Mouse (Mus musculus) heart, postnatal 4 days (tissue): ENCODE results near the gene Brk1. TPM values are rescaled to one million over a fixed set of nuclear protein-coding genes. Genes with fewer than 3 reads are reported as not detected.

Source experiments
- DNase-seq: peaks from one replicate; pipeline ENCODE4 v3.0.0; 2021
- total RNA-seq, 2 experiments: library from RNA; stranded (reverse); gene quantifications; 2 replicates each; pipeline ENCODE4 v1.2.3; 2021

Brk1 gene
- total RNA-seq, 2 experiments from 2014 or later, result 101 to 102 TPM

GRCm38 (mm10) chr6:113623941-113624751 is 19.6 kb downstream of the Brk1 start, which contains the start of gene Vhl:
Gene Vhl, plus strand, starts transcription at chr6:113623959.
- peak; percentile 90 for DNase-seq

GRCm38 (mm10) chr6:113624989-113625770 is 20.6 kb downstream of the Brk1 start:
- peak; percentile 19 for DNase-seq

DNA sequence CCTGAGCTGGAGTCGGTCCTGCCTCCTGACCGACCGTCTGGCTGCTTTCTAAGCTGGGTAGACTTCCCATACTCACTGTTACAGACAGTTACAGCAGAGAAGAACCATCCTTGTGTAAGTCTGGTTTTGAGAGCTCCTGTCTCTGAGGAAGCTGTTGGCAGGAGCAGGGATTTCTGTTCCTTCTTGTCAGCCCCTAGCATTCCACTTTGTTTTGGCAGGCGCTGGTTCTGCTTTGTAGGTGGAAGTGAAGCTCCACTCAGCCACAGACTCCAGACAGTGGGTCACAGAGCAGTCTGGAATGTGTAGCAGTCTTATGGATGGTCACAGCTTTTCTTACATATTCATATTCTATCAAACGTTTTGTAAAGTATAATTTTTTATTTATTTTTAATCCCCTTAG is 25.8 kb downstream of the Brk1 start:
- DNase-seq, result no peak

GRCm38 (mm10) chr6:113632863-113633262 is 28.3 kb downstream of the Brk1 start:
- DNase-seq, result no peak

DNA sequence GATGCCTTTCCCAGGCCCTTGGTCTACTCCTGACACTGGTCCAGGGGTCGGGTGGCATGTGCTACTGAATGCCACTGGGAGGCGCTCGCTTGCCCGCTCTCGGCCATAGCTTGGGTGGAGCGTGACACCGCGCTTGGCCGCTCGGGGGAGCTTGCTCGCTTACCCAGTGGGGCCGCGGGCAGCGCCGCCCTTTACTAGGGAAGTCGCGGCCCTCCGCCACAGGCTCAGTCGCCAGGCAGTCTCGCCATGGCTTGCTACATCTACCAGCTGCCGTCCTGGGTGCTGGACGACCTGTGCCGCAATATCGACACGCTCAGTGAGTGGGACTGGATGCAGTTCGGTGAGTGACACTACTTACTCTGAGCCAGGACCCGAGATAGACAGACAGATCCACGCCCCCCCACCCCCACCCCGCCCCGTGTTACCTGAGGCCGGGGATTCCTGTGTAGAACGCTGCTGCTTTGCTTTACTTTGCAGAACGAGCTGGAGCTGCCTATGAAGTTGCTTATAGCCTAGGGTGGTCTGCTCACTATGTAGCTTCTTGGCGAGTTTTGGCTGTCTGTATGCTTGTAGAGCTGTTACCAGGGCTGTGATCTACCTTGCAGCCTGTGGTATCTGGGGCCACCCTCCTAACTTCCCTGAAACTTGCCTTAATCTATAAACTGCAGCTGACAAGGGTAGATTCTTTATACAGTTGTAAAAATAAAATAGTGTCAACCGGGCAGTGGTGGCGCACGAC is 33.9 kb downstream of the Brk1 start, which contains the start of gene Irak2:
TSS of gene Irak2 (plus strand) at position 166 of the 739 bp plus-strand sequence.
- peak; percentile 98 for DNase-seq

- DNase-seq, result no peak
These were observed 34.6 kb downstream of the Brk1 start for GRCm38 (mm10) chr6:113639201-113639600.

DNA sequence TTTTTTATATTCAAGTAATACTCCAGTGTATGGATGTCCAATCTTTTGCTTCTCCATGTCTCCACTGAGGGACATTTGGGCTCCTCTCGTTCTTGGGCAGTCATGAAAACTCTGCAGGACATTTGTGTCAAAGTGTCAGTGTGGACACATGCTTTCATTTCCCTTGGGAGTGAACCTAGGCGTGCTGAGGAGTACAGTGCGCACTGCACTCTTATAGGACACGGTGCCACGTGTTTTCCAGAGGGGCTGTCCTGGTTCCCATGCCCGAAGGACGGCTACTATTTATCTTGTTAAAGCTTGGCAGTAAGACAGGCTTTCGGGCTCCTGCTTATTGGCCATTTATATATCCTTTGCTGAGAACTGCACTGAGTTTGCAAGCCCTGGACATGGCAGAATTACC is 38.0 kb downstream of the Brk1 start:
- DNase-seq, result no peak

GRCm38 (mm10) chr6:113643021-113643420 is 38.4 kb downstream of the Brk1 start:
- DNase-seq, result no peak

- no peak for DNase-seq
These were observed 39.4 kb downstream of the Brk1 start for GRCm38 (mm10) chr6:113643967-113644366.

DNA sequence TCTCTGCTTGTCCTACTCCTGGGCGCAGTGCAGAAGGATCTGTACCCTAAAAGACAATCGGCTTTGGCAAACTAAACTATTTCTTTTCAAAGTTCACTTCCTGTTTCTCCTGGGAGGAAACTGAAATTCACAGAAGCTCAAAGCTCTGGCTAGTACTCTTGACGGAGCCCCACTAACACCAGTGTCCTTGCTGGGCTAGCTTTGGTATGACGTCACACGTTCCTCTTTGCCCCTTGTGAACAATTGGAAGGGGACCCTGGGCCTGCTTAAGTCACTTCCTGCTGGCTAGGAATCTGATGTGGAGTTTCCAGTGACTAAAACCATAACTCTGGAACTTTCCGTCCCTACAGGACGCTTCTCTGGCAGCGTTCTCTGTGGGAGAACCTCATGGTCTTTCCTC is 40.2 kb downstream of the Brk1 start:
- DNase-seq, result peak; percentile 61

- no peak for DNase-seq
These were observed 45.0 kb downstream of the Brk1 start for GRCm38 (mm10) chr6:113649346-113650196.

GRCm38 (mm10) chr6:113650197-113650640 is 45.6 kb downstream of the Brk1 start:
- DNase-seq, result no peak

GRCm38 (mm10) chr6:113651626-113652025 is 47.1 kb downstream of the Brk1 start:
- DNase-seq, result no peak

DNA sequence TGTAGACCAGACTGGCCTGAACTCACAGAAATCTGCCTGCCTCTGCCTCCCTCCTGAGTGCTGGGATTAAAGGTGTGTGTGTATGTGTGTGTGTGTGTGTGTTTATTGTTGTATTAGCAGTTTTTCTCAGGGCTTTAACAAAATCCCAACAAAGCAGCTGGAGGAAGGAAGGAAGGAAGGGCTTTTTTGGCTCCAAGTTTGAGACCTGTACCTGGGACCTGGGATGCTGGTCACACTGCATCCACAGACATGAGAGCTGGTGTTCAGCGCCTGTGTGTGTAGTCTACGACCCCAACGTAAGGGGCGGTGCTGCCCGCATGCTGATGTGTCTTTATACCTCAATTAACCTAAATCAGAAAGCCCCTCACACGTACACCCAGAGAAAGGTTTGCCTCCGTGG is 49.0 kb downstream of the Brk1 start:
- DNase-seq, result no peak

GRCm38 (mm10) chr6:113654102-113654501 is 49.5 kb downstream of the Brk1 start:
- DNase-seq, result no peak

GRCm38 (mm10) chr6:113654753-113655397 is 50.3 kb downstream of the Brk1 start:
- no peak for DNase-seq

DNA sequence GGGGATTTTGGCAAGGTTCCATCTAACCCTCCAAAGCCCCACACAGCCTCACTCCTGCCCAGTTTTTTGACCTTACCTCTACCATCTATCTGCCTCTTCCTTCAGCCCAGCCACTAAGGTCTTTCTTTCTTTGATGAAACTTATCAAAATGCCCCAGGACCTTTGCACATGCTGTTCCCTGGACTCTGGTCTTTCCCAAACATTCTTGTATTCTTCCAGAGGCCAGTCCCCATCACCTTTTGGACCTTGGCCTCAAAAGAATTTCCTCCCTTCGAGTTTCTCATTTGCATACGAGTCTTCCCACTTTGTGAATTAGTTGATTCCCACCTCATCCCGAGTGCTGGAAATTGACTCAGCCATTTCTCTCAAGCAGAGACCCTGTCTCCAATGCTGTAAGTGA is 50.9 kb downstream of the Brk1 start:
- no peak for DNase-seq

- DNase-seq, result no peak
These were observed 52.3 kb downstream of the Brk1 start for GRCm38 (mm10) chr6:113656847-113657246.

GRCm38 (mm10) chr6:113658226-113658625 is 53.7 kb downstream of the Brk1 start:
- peak; percentile 47 for DNase-seq

DNA sequence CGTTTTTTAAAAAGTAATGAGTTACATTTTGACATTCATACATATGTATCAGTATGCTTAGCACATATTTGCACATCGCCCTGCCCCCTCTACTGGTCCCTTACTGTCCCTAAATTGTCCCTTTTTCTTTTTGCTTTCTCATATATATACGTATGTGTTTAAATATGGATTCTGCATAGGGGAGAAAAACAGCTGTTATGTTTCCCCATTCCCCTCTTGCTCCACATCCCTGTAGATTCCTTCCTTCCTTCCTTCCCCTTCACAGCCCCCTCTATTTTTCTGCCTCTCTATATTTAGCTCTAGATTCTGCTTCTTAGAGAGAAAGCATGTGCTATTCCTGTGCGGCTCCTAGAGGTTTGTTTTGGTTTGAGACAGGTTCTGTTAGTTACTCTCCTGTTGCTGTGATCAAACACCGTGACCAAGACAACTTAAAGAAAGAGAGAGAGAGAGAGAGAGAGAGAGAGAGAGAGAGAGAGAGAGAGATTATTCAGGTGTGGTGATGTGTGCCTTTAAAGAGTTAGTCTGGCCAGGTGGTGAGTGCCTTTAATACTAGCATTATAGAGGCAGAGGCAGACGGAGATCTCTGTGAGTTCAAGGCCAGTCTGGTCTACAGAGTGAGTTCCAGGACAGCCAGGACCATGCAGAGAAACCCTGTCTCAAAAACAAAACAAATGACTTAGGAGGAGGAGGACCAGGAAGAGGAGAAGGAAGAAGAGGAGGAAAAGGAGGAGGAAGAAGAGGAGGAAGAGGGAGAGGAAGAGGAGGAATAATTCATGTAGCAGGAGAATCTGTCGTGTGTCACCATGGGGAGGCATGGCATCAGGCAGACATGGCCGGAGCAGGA is 55.3 kb downstream of the Brk1 start:
- no peak for DNase-seq
